Mouse (Mus musculus) myocyte (in vitro differentiated cells): ENCODE measurements around the gene Pitpnm3. TPM values are rescaled to one million over a fixed set of nuclear protein-coding genes. Genes with fewer than 3 reads are reported as not detected.

Source experiments
- H3K27me3 ChIP-seq: one replicate; pipeline ENCODE4 v1.6.1; 2011; ENCODE audit not compliant: control insufficient read depth, insufficient read depth, insufficient read length
- H3K36me3 ChIP-seq: one replicate; pipeline ENCODE4 v1.6.1; 2011; ENCODE audit not compliant: control insufficient read depth, insufficient read depth
- H3K4me2 ChIP-seq: one replicate; pipeline ENCODE4 v1.6.1; 2011; ENCODE audit warnings: low read depth, control low read depth
- H3K4me3 ChIP-seq: one replicate; pipeline ENCODE4 v1.5.1; 2011; ENCODE audit warnings: mild to moderate bottlenecking, control low read depth, moderate library complexity
- H3K79me2 ChIP-seq: one replicate; pipeline ENCODE4 v1.6.1; 2011; ENCODE audit not compliant: control insufficient read depth, insufficient read depth
- H3ac ChIP-seq: one replicate; pipeline ENCODE4 v1.6.1; 2011; ENCODE audit not compliant: control insufficient read depth, insufficient read length
- CEBPB ChIP-seq: IDR thresholded peaks from 2 replicates; pipeline ENCODE4 v1.6.1; 2011; ENCODE audit warnings: mild to moderate bottlenecking, moderate library complexity; ENCODE audit not compliant: poor library complexity, insufficient read depth, severe bottlenecking
- E2F4 ChIP-seq: IDR thresholded peaks from one replicate; pipeline ENCODE4 v1.6.1; 2011; ENCODE audit warnings: mild to moderate bottlenecking, control low read depth, moderate library complexity; ENCODE audit not compliant: insufficient read depth
- MAX ChIP-seq: IDR thresholded peaks from one replicate; pipeline ENCODE4 v1.6.1; 2011; ENCODE audit warnings: low read depth, mild to moderate bottlenecking, control low read depth
- MYOD1 ChIP-seq, 3 experiments: IDR thresholded peaks; one replicate each; pipeline ENCODE4 v1.6.1; 2011; ENCODE audit warnings: control low read depth in 2 of 3, low read depth in 2 of 3, mild to moderate bottlenecking in 2 of 3, moderate library complexity in 1 of 3; ENCODE audit not compliant: insufficient read length in 2 of 3, control insufficient read depth in 1 of 3
- MYOG ChIP-seq, 3 experiments: IDR thresholded peaks; one replicate each; pipeline ENCODE4 v1.6.1; 2011; ENCODE audit warnings: control low read depth in 2 of 3, low read depth in 2 of 3, mild to moderate bottlenecking in 2 of 3; ENCODE audit not compliant: insufficient read length in 2 of 3, control insufficient read depth in 1 of 3, insufficient read depth in 1 of 3
- POLR2A ChIP-seq: IDR thresholded peaks from one replicate; pipeline ENCODE4 v1.6.1; 2011; ENCODE audit warnings: low read depth, mild to moderate bottlenecking, control low read depth, moderate library complexity; ENCODE audit not compliant: insufficient read length
- POLR2AphosphoS2 ChIP-seq: IDR thresholded peaks from one replicate; pipeline ENCODE4 v1.6.1; 2011; ENCODE audit warnings: low read depth, control low read depth; ENCODE audit not compliant: insufficient read length
- REST ChIP-seq: IDR thresholded peaks from one replicate; pipeline ENCODE4 v1.6.1; 2011; ENCODE audit warnings: mild to moderate bottlenecking, control low read depth, moderate library complexity; ENCODE audit not compliant: insufficient read depth, insufficient read length
- SRF ChIP-seq: IDR thresholded peaks from one replicate; pipeline ENCODE4 v1.6.1; 2011; ENCODE audit warnings: low read depth; ENCODE audit not compliant: control insufficient read depth, insufficient read length
- TCF12 ChIP-seq: IDR thresholded peaks from one replicate; pipeline ENCODE4 v1.6.1; 2011; ENCODE audit warnings: mild to moderate bottlenecking, control low read depth; ENCODE audit not compliant: poor library complexity, insufficient read depth, severe bottlenecking
- TCF3 ChIP-seq: IDR thresholded peaks from one replicate; pipeline ENCODE4 v1.6.1; 2011; ENCODE audit warnings: low read depth, control low read depth; ENCODE audit not compliant: insufficient read length
- USF1 ChIP-seq: IDR thresholded peaks from one replicate; pipeline ENCODE4 v1.6.1; 2011; ENCODE audit warnings: low read depth, mild to moderate bottlenecking, control low read depth, moderate library complexity
- polyA plus RNA-seq: library from polyadenylated mRNA; unstranded; fragments of >200 nt; fragmentation: generic; extraction: Trizol; gene quantifications from one replicate; pipeline ENCODE4 v1.2.1, GENCODE M21; 2012; ENCODE audit warnings: missing spikeins

The Pitpnm3 gene
- polyA plus RNA-seq, 1 experiment: 0.04 TPM

DNA sequence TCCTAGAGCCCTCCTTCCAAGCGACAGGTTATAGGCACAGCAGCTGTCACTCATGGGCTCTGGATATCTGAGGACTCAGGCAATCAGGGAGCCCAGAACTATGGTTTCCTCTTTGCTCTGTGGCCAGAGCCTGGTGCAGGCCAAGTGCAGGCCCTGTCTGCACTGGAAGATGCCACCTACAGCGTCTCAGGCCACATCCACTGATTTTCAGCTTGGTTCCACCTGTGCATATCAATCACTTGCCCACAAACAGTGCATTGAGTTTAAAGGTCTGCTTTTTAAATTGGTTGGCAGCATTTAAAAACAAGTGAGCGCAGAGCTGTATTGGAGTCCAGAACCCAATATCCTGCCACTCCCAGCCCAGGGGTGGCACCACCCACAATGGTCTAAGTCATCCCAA, 103.0 kb downstream of the Pitpnm3 start:
- H3K27me3 ChIP-seq: peaks cover 19% of the 10 kb centered on the region
- no peaks in the 10 kb centered on the region for H3K36me3 ChIP-seq
- H3K4me3 ChIP-seq: no peak overlapping the region
- TF ChIP-seq TCF12: no peak
- no peak for TF ChIP-seq TCF3
- TF ChIP-seq E2F4: no peak
- TF ChIP-seq SRF: no peak
- peak in 2 of 3 experiments; percentile 66 for TF ChIP-seq MYOD1 (IDR thresholded peaks at IDR 0.05; ENCODE audit: control insufficient read depth in 1 of 3, insufficient read length in 2 of 3, low read depth in 2 of 3)
- TF ChIP-seq REST: no peak
- peak in 1 of 3 experiments; percentile 7 for TF ChIP-seq MYOG (IDR thresholded peaks at IDR 0.05; ENCODE audit: control insufficient read depth in 1 of 3, insufficient read depth in 1 of 3, insufficient read length in 2 of 3, low read depth in 2 of 3)
- no peaks in the 10 kb centered on the region for H3K79me2 ChIP-seq
- no peak overlapping the region for H3ac ChIP-seq
- peak overlapping the region; percentile 27 for H3K4me2 ChIP-seq

DNA sequence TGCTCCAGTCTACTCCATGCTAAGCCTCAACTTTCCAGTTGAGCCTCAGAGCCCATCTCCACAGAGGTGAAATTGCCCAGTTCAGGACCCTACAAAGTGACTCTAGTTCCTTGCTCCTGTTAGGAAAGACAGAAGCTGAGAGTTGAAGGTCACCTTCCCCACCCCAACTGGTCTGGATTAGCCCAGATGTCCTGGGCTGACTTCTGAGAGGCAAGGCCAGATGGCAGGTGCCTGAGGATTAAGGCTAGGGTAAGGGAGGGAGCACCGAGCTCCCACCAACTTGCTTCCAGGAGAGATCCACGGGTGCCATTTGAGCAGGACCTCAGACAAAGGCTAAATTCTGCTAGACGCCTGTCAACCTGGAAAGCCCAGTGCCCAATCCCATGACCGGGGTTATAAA, 103.5 kb downstream of the Pitpnm3 start:
- Histone ChIP-seq H3ac (no peak overlapping the region), H3K27me3 (peaks cover 23% of the 10 kb centered on the region), H3K79me2 (no peaks in the 10 kb centered on the region), H3K36me3 (no peaks in the 10 kb centered on the region), H3K4me3 (no peak overlapping the region), H3K4me2 (peak overlapping the region; percentile 27)
- TF ChIP-seq MYOD1 (IDR thresholded peaks at IDR 0.05; ENCODE audit: control insufficient read depth in 1 of 3, insufficient read length in 2 of 3, low read depth in 2 of 3): peak in 1 of 3 experiments; percentile 28
- TF ChIP-seq TCF12: no peak

DNA sequence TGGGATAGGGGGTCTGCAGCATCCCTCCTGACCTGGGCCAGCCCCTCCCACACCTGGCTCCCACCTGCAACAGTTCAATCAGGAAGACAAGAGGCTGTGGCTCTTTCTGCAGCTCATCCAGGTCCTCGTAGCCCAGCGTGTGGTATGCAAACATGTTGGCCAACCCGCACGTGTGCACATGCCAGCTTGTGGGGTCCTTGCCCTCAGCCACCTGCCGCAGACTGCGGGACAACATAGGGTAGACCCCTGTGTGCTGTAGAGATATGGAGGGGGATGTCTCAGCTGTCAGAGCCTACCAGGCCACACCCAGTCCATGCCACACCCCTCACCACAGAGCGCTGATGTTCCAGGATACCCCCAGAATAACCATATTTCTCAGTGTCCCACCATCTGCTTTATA, 104.2 kb downstream of the Pitpnm3 start:
- Histone ChIP-seq H3K36me3 (no peaks in the 10 kb centered on the region), H3K4me3 (no peak overlapping the region), H3ac (no peak overlapping the region), H3K4me2 (no peak overlapping the region), H3K27me3 (peaks cover 23% of the 10 kb centered on the region), H3K79me2 (no peaks in the 10 kb centered on the region)
- TF ChIP-seq REST: no peak
- no peak for TF ChIP-seq USF1
- TF ChIP-seq POLR2AphosphoS2: no peak
- TF ChIP-seq E2F4: no peak
- TF ChIP-seq TCF12: no peak
- no peak for TF ChIP-seq CEBPB
- TF ChIP-seq SRF: no peak
- no peak for TF ChIP-seq POLR2A
- peak in 2 of 3 experiments; percentile 67 to 76 for TF ChIP-seq MYOG (IDR thresholded peaks at IDR 0.05; ENCODE audit: control insufficient read depth in 1 of 3, insufficient read depth in 1 of 3, insufficient read length in 2 of 3, low read depth in 2 of 3)
- no peak for TF ChIP-seq MAX
- no peak for TF ChIP-seq TCF3
- peak in 2 of 3 experiments; percentile 24 to 57 for TF ChIP-seq MYOD1 (IDR thresholded peaks at IDR 0.05; ENCODE audit: control insufficient read depth in 1 of 3, insufficient read length in 2 of 3, low read depth in 2 of 3)

DNA sequence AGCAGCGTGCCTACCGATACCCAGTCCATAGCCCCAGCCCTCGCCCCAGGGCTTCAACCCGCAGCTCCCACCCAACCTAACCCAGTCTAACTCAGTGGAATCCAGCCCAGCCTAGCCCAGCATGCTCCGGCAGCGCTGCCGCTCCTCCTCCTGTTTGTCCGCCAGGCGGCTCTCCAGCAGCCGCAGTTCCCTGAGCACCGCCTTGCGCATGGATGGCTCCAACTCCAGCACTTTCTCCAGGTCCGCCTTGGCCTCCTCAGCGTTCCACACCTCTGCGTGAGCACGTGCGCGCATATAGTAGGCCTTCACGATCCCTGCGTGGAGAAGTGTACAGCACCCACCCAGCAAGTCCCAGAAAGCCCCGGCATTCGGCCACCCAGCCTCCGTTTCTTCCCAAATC, 106.4 kb downstream of the Pitpnm3 start:
- Histone ChIP-seq H3K4me2 (peak overlapping the region; percentile 42), H3K79me2 (no peaks in the 10 kb centered on the region), H3K27me3 (peaks cover 23% of the 10 kb centered on the region), H3ac (no peak overlapping the region), H3K4me3 (no peak overlapping the region), H3K36me3 (no peaks in the 10 kb centered on the region)
- TF ChIP-seq CEBPB (no peak), TCF12 (no peak), POLR2A (no peak), POLR2AphosphoS2 (no peak), E2F4 (no peak), SRF (no peak), MAX (no peak), USF1 (no peak), MYOG (IDR thresholded peaks at IDR 0.05; ENCODE audit: control insufficient read depth in 1 of 3, insufficient read depth in 1 of 3, insufficient read length in 2 of 3, low read depth in 2 of 3) (no peak), MYOD1 (IDR thresholded peaks at IDR 0.05; ENCODE audit: control insufficient read depth in 1 of 3, insufficient read length in 2 of 3, low read depth in 2 of 3) (no peak)

DNA sequence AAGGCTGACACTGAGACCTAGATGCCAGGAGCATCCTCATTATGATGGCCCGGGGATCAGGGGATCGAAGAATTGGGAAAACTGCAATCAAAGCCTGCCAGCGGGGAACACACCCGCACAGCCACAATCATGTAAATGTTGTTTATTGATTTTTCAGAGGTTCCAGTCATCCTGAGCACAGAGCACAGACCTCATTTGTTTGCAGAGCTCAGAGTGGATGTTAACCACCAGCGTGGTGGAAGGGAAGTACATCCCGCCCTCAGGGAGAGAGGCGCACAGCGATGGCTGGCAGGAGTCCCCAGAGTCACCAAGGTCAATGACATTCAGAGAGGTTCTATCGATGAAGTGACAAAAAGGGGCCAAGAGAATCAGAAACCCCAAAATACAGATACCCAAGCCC, 107.7 kb downstream of the Pitpnm3 start:
- Histone ChIP-seq H3ac (no peak overlapping the region), H3K27me3 (peaks cover 23% of the 10 kb centered on the region), H3K79me2 (no peaks in the 10 kb centered on the region), H3K36me3 (no peaks in the 10 kb centered on the region), H3K4me2 (no peak overlapping the region), H3K4me3 (no peak overlapping the region)
- TF ChIP-seq REST (no peak), CEBPB (no peak), E2F4 (no peak), TCF12 (no peak), MYOG (IDR thresholded peaks at IDR 0.05; ENCODE audit: control insufficient read depth in 1 of 3, insufficient read depth in 1 of 3, insufficient read length in 2 of 3, low read depth in 2 of 3) (no peak), USF1 (no peak), MYOD1 (IDR thresholded peaks at IDR 0.05; ENCODE audit: control insufficient read depth in 1 of 3, insufficient read length in 2 of 3, low read depth in 2 of 3) (no peak), POLR2AphosphoS2 (no peak), SRF (no peak), TCF3 (no peak), POLR2A (no peak), MAX (no peak)
